Mouse (Mus musculus): Measurements from ENCODE around the gene Cytip.
"Not testable (repeated sequence)": the region's sequence is repeated elsewhere in the genome, so short reads cannot be mapped to it uniquely, and the experiment has no call there.

The Cytip gene

GRCm38 (mm10) chr2:58107887-58108286, 87.4 kb downstream of the Cytip start:
- DNase-seq (ENCODE audit: low spot score in 2 of 2) = not testable (repeated sequence)

GRCm38 (mm10) chr2:58107046-58107445, 88.3 kb downstream of the Cytip start:
- no peak for DNase-seq (ENCODE audit: low spot score in 2 of 2)

- no peak for DNase-seq (ENCODE audit: low spot score in 2 of 2)
These were observed 100.5 kb downstream of the Cytip start for GRCm38 (mm10) chr2:58094818-58095217.

GRCm38 (mm10) chr2:58086420-58086819, 108.9 kb downstream of the Cytip start:
- no peak for DNase-seq (ENCODE audit: low spot score in 2 of 2)

GRCm38 (mm10) chr2:58079849-58080248, 115.5 kb downstream of the Cytip start:
- DNase-seq (ENCODE audit: low spot score in 2 of 2) = no peak
